18 mouse cellular contexts compared by ENCODE assay signal in genomic region chr2:5869746-5870145, GRCm38 (mm10). TPM values are rescaled to one million over a fixed set of nuclear protein-coding genes. Genes with fewer than 3 reads are reported as not detected.
"Had no signal": no experiment of that assay in that cellular context is flagged by ENCODE, and none has a peak within 500 bp of the region (broad histone marks: within the 10 kb centered on the region; RNA-seq: fewer than 3 reads in every experiment).

No protein-coding gene starts in this region.

- H3K4me3 ChIP-seq: midbrain, embryonic 10.5 days; midbrain, embryonic 12.5 days; myocyte; neural tube, embryonic 13.5 days; neural tube, embryonic 15.5 days had no signal

- H3K27ac ChIP-seq: midbrain, embryonic 10.5 days; midbrain, embryonic 12.5 days; neural tube, embryonic 13.5 days; neural tube, embryonic 15.5 days had no signal

- H3K4me1 ChIP-seq: midbrain, embryonic 10.5 days; midbrain, embryonic 12.5 days; neural tube, embryonic 13.5 days; neural tube, embryonic 15.5 days had no signal

- H3K27me3 ChIP-seq: midbrain, embryonic 12.5 days; neural tube, embryonic 13.5 days; neural tube, embryonic 15.5 days had no signal

- DNase-seq: lung, embryonic 14.5 days; lung, postnatal 10 days; lung, postnatal 4 days; midbrain, embryonic 14.5 days; retina, postnatal 1 day; right cerebral cortex, adult 18-20 months; right cerebral cortex, postnatal 25 days; right cerebral cortex, postnatal 4 days; spleen, adult 18-20 months; thymus, adult 18-20 months; thymus, postnatal 14 days; thymus, postnatal 36 days had no signal

- H3K9ac ChIP-seq: lung, embryonic 14.5 days; midbrain, embryonic 12.5 days; neural tube, embryonic 13.5 days; neural tube, embryonic 15.5 days had no signal

RNA-seq across cellular contexts. Expression of gene Gm13199, which starts 7.0 kb away (rescaled TPM):
- total RNA-seq: megakaryocyte-erythroid progenitor cell, adult 5-6 weeks had no signal
